Mouse (Mus musculus) CD4-positive helper T cell, adult 2 months (primary cell): ENCODE measurements at regions not wholly inside any gene's neighbourhood (a gene's known extent, or its start where the extent isn't known, plus 50 kb on each side); places are given as distances from the start of the nearest gene placed in this dataset.
A peak's percentile ranks its signal among the peaks of the same experiment; 100 is the strongest.
"Not testable (repeated sequence)": the region's sequence is repeated elsewhere in the genome, so short reads cannot be mapped to it uniquely, and the experiment has no call there.

Experiments
- DNase-seq: peaks from one replicate; pipeline ENCODE4 v3.0.0-alpha.2; 2012; ENCODE audit warnings: low read depth, missing footprints, low spot score

DNA sequence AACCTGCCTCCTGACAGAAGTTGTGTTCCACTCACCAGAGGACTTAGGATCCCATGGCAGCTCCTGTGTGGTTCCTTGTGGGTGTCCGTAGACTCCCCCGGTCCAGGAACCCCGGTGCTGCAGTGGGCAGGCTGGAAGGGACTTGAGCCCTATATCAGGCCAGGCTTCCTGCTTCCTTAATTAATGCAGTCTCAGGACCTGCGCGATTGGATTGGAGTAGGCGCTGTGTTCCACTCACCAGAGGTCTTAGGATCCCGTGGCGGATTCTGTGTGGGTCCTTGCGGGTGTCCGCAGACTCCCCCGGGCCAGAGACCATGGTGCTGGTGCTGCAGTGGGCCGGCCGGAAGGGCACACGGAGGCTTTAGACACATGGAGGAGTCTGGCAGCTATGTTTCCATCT is 288.7 kb downstream of the Fut8 start:
- not testable (repeated sequence) for DNase-seq

DNA sequence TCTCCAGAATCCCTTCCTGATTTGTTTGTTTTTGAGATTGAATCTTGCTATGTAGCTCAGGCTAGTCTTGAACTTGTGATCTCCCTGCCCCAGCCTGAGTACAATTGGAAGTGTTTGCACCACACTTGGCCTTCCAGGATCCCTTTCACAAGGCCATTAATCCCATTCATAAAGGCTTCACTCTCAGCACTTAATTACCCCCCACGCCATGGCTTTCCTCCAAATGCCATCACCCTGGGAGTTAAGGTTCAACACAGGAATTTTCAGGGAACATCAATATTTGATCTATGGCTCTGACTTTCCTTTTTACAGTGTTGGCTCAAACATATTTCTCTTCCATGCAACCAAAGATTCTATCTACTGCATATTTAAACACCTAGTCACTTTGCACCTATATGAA is 289.6 kb downstream of the Fut8 start:
- no peak for DNase-seq

GRCm38 (mm10) chr12:77527953-77528865 is 290.3 kb downstream of the Fut8 start:
- DNase-seq, result no peak

GRCm38 (mm10) chr12:77528868-77529271 is 290.9 kb downstream of the Fut8 start:
- DNase-seq, result no peak

DNA sequence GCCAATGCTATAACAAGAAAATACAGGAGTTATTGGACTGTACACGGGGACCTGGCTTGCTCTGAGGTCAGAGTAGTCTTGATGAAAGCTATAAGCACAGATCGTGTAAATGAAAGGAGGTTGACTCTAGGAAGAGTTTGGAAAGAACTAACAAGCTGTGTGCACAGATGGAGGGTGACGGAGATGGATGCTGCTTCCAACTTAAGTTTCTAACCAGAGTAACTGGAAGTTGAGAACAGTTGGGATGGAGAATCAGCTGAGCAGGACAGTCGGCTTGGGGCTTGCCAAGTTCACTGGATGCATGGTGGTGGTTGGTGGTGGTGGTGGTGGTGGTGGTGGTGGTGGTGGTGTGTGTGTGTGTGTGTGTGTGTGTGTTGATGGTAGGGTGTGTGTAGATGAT is 291.5 kb downstream of the Fut8 start:
- no peak for DNase-seq

DNA sequence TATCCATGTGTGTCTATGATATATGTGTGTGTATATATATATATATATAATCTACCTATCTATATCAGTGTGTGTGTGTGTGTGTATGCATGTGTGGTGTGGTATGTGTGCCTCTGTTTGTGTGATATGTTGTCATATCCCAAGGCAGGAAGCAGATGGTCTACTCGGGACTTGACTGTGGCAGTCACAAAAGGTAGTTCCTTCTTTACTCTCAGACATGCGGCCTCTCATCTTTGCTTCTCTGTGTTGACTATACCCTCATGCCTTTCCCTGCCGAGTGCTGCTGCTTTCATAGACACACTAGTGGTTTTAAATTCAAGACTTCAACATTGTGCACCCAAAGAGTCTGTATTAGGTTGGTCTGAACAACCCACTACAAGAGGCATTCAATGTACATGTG is 292.0 kb downstream of the Fut8 start:
- DNase-seq, result no peak

DNA sequence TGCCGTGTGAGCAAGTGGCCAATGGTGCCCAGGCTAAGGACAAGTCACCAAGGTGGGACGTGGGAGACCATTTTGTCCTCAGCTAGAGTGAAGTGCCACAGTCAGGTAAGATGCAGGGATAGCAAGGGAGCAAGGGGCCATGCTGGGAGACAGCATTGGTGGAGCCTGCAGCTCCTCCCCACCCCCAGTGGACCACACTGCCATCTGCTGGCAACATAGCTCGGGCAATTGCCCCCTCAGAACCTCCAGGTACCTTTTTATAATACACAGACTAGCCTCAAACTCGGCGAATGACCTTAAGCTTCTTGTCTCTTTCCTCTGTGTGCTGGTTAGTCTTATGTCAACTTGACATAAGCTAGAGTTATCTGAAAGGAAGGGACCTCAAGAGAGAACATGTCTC is 293.4 kb downstream of the Fut8 start:
- DNase-seq, result peak; percentile 43

GRCm38 (mm10) chr12:77532547-77532946 is 294.6 kb downstream of the Fut8 start:
- no peak for DNase-seq

DNA sequence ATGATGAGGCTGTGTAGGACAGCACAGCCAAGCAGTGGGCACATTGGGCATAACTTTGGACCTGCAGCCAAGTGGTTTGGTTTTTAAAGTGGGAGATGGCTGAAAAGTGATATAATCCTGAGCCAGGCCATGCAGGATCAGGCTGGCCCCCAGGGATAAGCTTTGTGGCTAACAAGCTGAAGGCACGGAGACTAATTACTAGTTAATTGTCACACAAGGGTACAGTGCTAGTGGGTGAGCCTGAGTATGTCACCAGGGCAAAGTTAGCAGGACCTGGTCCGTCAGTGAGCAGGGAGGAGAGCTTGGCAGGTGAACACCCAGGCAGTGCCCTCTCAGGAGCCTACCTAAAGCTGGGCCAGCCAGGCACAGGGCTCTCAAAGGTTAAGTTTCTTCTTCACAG is 295.7 kb downstream of the Fut8 start:
- DNase-seq, result no peak

DNA sequence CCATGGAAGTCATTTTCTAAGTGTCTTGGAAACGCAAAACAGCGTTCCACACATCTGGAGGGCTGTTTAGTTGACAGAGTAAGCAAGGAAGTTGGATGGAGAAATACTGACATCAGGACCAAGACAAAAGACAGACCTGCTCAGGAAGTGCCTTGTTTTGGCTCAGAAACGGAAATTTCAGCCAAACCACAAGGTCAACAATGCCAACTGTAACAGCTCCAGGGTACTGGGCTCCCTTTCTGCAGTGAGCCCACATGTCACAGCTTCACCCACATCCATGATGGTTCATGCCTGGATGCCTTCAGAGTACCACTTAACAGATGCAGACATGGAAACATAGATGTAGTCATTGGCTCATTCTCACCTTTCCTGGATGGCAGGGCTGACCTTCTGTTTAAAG is 296.2 kb downstream of the Fut8 start:
- DNase-seq, result no peak

DNA sequence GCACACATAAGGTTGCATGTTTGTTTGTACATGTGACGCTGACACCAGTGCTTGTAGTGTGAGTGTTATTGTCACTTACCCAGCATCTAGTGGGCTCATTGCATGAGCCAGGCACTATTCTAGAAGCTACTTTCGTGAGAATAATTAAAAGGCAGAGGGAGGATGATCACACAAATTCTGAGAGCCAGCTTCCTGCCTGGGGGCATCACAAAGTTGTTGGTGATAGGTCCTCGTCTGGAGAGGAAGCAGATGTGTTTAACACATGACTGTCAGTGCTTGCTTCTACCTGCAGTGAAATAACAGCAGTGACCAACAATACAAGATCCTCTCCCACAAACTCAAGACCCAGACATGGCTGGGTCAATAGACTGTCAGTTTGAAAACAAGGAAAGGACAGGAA is 297.2 kb downstream of the Fut8 start:
- peak; percentile 30 for DNase-seq

- DNase-seq, result no peak
Observed at GRCm38 (mm10) chr12:77537139-77537848, 299.4 kb downstream of the Fut8 start.

DNA sequence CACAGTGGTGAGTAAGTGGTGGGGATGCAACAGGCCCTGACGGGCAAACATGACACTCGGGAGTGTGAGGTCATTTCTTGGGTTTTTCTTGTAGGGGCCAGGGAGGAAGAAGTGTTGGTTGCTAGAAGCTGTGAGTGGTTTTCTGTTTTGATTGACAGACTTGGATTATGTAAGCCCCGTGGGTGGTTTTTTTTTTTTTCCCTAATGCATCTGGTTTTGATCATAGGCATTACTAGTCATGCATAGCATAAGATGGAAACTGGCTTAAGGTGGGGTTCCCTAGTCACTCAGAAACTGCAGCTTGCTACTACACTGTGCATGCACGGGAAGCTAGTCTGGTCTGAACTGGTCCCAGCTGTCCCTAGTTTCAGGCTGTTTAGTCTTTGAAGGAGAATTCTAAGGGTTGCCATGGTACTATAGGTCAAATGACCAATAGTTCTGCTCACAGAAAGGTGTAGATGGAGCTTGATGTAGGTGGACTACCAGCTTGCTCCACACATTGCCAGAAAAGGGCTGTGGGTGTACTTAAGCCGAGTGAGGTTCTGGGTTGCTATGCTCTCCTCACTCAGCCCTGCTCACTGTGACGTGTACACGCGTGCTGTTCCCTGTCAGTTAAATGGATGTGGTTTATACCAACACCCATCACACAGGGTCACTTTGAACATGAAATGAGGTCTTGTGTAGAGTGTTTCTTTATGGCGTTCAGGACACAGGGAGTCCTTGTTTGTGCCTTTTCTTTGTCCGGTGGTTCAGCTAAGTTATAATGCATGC is 301.9 kb downstream of the Fut8 start:
- no peak for DNase-seq

DNA sequence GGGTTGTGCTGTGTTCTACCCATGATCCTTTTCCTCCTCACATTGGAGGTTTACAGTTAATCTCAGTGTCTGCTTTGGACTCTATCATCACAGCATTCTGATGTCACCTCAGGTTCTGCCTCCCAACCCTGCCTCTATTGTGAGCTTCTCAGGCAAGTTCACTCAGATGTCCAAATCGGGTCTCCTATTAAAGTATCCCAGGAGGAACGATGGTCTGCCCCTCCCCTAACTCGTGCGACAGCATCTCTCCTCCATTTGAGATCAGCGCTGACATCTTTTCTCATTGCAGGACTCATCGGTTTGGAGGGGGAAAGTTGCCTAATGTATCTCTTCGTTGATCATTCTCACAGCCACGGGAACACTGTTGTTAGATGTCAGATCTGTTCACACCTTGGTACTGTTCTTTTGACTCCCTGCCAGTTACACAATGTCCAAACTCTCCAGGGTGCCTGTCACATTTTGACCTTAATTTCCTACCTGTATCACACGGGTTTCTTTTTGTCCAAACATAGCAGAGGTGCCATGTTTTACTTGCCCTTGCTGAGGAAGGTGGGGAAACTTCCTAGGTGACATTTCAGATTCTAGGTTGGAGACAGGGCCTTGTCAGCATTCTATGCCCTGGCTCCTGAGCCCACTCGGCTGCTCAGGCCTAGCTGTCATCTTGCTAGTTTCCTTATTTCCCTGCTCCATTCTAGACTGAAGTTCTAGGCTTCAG is 303.3 kb downstream of the Fut8 start:
- DNase-seq, result no peak

- DNase-seq, result no peak
Observed at GRCm38 (mm10) chr12:77541826-77542225, 303.9 kb downstream of the Fut8 start.

DNA sequence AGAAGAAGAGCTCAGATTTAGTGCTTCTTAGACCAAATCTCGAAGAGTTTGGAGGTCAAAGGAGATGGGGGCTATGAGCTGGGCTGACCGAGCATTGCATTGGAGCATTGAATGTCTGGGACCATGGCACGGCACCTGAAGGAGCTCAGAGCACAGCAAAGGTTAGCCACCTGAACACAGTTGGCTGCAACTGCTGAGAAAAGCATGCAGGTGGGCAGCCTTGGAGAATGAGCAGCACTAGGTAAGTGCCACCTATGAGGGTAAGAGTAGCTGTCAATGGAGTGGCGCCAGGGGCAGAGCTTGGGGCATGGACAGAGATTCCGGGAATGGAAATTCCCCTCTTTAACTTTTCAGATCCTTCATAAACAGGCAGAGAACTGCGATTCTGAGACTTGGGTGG is 305.7 kb downstream of the Fut8 start:
- no peak for DNase-seq

DNA sequence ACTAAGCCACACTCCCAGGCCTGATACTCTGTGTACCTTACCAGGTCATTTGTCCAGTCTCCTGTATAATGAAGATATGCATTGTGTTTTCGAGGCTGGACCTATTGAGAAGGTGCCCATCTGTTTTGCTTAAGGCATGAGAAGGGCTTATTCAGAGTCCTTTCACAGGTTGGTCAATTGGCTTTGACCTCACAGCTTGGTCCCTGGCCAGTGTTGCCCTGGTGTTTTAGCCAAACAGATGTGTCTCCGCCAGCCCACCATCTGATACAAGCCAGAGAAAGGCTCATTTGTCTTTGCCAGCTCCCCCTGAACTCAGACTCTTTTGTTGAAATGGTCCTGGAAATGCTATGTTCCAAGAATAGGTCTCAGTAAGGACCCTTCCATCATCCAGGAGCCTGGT is 308.2 kb downstream of the Fut8 start:
- no peak for DNase-seq

- DNase-seq, result peak; percentile 32
Observed at GRCm38 (mm10) chr12:77568286-77568685, 330.4 kb downstream of the Fut8 start.

GRCm38 (mm10) chr12:77570501-77570900 is 332.6 kb downstream of the Fut8 start:
- DNase-seq, result no peak

GRCm38 (mm10) chr12:77571071-77571470 is 333.1 kb downstream of the Fut8 start:
- DNase-seq, result no peak

DNA sequence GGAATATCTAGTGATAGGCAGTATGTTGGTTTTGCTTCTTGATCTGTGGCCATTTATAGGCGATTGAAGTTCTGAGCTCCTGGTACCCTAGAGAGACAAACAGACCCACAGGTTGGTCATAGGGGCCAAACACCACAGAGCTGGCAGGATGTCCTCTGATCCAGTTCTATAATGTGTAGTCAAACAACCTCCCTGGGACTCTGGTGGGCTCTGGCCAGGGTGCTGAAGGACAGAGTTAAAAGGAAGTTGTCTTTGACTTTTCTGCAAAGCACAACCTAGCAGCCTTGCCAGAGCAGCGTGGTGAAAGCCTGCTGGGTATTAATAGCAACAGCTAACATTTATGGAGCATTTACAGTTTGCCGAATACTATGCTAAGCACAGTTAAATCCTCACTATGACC is 337.1 kb downstream of the Fut8 start:
- DNase-seq, result no peak

- no peak for DNase-seq
Observed at GRCm38 (mm10) chr12:77588297-77588696, 350.4 kb downstream of the Fut8 start.
